Mouse (Mus musculus) cerebellum, adult 8-10 months (tissue): ENCODE data around the gene Emc7.
"Not testable (repeated sequence)": the region's sequence is repeated elsewhere in the genome, so short reads cannot be mapped to it uniquely, and the experiment has no call there.

Experiments
- DNase-seq: peaks from one replicate; pipeline ENCODE4 v3.0.0; 2022

Gene Emc7

GRCm38 (mm10) chr2:112454862-112455564 lies at the start of gene Emc7:
Gene Emc7, plus strand, starts transcription at chr2:112454997.
- peak; percentile 95 for DNase-seq

- no peak for DNase-seq
Measured at GRCm38 (mm10) chr2:112407030-112407429, 47.8 kb upstream of the Emc7 start.

DNA sequence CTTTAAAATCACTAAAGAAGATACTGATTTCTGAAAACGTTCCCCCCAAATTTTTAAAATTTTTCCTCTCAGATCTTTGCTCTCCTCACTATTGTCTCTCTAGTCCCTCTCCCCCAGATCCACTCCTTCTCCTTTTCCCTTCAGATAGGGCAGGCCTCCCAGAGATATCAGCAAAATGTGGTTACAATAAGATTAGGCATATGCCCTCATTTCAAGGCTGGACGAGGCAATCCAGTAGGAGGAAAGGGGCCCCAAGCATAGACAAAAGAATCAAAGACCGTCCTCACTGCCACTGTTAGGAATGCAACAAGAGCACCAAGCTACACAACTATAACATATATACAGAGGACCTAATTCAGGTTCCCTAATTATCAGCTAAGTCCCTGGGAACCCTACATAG lies 29.5 kb upstream of the Emc7 start:
- DNase-seq: no peak

- not testable (repeated sequence) for DNase-seq
Measured at GRCm38 (mm10) chr2:112428534-112428933, 26.3 kb upstream of the Emc7 start.

DNA sequence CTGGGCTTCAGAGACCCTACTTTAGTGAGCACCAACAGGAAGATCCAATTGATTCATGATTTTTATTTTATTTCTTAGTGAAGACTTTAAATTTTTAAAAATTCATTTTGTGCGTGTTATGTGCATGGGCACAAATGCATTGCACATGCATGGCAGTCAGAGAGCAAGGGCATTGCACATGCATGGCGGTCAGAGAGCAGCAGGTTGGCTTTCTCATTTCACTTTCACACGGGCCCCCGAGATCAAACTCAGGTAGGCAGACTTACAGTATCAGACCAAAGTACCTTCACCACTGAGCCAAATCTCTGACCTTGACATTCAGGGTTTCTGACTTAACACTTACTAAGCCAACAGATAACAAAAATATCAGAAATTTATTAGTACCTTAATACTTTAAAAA lies 25.1 kb upstream of the Emc7 start:
- no peak for DNase-seq

DNA sequence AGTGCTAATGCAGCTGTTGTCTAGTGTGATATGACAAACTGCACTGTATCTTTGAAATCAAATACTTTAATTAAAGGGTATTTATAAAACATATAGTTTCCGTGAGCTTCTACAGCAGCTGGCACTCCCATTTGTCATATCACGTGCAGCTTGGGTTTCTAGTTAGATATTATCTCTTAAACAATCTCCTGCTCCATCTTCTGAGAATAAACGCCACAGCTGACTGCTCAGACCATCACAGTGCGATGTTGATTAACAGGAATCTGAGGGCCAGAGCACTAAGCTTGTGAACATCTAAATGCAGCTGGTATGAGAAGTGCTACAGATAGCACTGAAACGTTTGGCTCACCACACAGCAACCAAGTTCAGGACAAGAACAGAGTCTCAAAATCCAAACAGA lies 24.4 kb upstream of the Emc7 start:
- no peak for DNase-seq

GRCm38 (mm10) chr2:112432523-112432922 lies 22.3 kb upstream of the Emc7 start:
- no peak for DNase-seq

DNA sequence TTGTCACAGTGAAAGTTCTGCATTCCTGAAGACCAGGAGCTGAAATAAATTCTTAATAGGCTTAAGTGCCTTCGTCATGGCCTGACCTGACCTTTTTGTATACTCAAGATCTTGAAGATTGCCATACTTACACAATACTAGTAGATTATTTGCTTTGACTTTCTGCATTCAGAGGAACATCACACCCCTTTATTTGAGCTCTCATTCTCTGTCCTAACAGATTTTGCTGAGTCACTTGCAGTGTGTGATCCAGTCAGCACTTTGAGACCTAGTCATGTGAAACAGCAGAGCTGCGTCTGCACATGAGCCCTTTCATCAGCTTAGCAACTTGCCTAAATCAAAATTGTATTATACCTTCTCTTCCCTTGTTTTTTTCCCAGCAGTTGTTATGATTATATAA lies 21.4 kb upstream of the Emc7 start:
- no peak for DNase-seq

DNA sequence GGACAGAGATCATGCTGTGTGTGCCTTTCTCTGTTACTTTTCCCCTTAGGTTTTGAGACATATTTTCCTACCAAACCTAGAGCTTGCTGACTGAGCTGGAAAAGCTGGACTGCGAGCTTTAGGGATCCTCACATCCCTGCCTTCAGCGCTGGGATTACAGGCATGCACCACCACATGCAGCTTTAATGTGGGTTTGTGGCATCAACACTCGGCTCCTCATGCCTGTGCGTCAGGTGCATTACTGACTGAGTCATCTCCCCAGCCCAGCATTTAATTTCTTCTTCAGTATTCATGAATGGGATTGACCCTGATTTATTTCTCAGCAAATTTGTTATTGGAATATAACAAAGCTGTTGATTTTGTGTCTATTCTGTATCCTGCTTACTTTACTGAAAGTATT lies 18.5 kb upstream of the Emc7 start:
- no peak for DNase-seq

GRCm38 (mm10) chr2:112437589-112437988 lies 17.2 kb upstream of the Emc7 start:
- no peak for DNase-seq

DNA sequence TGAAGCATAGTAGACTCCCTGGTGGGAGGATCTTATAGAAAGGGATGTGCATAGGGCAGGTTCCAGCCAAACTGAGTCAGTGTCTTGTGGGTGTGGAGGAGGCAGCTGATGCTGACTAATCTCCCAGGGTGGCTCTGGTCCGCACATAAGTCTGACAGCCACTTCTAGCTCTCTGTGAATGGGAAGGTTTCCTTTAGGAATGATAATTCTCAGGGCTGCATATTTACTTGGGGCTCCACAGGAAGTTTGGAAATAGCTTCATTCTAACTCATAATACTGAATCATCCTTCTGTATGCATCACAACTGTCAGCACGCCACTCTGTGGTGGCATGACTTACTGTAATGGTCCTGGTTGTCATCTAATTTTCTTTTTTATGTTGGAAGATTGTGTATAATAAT lies 11.3 kb upstream of the Emc7 start:
- DNase-seq: no peak

- DNase-seq: no peak
Measured at GRCm38 (mm10) chr2:112445511-112445910, 9.3 kb upstream of the Emc7 start.

DNA sequence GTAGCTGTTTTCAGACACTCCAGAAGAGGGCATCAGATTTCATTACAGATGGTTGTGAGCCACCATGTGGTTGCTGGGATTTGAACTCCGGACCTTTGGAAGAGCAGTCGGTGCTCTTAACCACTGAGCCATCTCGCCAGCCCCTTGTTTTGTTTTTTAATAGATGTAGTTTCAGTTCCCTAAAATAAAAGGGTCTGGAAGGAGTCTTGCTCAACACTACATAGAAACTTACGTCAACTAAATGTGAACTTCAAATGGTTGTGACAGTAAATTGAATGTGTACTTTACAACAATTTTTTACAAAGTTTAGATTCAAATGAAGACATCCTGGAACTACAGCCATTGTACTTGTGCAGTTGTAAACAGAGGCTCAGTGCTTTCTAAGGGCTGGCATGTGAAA lies 6.8 kb upstream of the Emc7 start:
- not testable (repeated sequence) for DNase-seq

- no peak for DNase-seq
Measured at GRCm38 (mm10) chr2:112448510-112449059, 6.2 kb upstream of the Emc7 start.

DNA sequence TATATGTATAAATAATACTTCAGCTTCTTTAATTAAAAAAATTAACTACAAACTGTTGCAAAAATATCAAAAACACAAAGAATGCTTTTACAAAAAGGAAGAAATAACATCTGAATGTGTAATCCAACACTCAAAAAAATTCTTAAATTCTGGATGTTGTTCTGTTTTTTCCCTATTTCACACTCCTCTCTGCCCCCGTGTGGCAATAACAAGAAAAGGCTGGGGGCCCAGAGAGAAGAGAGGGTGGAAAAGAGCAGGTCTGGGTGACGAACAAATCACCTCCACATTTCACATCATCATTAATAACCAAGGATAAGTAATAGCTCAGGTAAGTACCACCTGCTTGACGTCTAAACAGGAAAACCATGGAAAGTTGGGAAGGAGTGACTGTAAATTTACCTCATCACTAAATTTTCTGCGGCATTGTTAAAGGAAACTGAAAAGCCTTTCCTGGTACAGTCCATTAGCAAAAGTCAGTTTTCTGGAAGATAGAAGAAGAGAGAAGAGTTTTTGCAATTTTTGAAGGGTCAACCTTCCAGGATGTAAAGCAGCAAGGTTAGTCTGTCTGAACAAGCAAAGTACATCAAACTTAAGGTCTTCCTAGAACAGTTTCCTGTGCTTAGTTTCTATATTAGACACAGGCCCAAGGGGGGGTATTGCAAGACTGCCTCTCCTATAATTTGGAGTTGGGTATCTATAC lies 5.0 kb upstream of the Emc7 start:
- DNase-seq: no peak

GRCm38 (mm10) chr2:112452513-112452912 lies 2.3 kb upstream of the Emc7 start:
- not testable (repeated sequence) for DNase-seq

- no peak for DNase-seq
Measured at GRCm38 (mm10) chr2:112454125-112454861, 504 bp upstream of the Emc7 start.

GRCm38 (mm10) chr2:112460557-112460956 lies 5.8 kb downstream of the Emc7 start:
- DNase-seq: no peak

GRCm38 (mm10) chr2:112469542-112469941 lies 14.7 kb downstream of the Emc7 start:
- no peak for DNase-seq

DNA sequence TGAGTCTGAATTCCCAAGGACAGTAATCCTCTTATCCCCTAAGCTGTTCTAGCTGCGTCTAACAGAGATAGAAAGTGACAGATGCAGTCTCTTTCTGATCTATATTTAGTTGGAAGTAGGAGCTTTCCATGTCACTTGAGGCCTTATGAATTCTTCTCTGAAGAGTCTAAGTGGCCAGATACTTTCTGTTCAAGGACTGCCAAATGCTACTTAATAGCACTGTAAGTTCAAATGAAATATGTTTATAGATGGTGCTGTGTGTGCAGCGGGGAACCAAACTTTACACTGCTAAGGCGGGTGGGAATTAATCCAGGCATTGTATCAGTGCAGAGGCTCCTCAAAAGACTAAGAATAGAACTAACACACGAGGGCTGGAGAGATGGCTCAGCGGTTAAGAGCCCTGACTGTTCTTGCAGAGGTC lies 16.2 kb downstream of the Emc7 start:
- no peak for DNase-seq

- no peak for DNase-seq
Measured at GRCm38 (mm10) chr2:112472076-112472475, 17.3 kb downstream of the Emc7 start.

DNA sequence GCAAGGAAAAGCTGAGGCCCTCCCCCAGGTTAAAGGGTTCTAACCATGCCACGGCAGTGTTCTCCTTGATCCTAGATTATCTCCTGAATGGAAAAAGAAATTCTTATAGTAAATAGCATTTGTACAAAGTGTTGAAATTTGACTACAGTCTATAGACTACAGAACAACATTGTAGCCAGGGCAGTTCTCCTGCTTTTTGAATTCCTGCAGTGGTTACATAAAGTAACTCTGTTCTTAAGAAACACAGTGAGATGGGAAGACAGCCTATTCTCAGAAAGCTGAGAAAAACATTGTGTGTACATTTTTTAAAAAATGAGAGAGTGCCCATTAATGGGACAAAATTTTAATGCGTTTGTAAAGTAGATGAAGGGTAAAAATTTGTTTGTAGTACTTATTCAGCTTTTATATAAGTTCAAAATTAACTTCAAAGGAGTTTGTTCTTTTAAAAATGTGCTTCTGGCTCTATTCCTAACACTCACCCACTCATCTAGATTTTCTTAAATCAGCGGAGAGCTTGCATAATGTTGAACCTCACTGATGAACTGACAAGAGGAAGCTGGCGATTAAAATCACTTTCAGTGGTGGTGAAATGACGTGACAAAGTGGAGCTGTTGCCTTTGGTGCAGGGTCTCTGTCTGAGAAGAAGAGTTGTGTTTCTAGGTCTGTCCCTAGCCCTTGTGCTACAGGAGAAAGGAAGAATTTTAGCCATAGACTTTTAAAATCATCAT lies 20.4 kb downstream of the Emc7 start:
- no peak for DNase-seq

DNA sequence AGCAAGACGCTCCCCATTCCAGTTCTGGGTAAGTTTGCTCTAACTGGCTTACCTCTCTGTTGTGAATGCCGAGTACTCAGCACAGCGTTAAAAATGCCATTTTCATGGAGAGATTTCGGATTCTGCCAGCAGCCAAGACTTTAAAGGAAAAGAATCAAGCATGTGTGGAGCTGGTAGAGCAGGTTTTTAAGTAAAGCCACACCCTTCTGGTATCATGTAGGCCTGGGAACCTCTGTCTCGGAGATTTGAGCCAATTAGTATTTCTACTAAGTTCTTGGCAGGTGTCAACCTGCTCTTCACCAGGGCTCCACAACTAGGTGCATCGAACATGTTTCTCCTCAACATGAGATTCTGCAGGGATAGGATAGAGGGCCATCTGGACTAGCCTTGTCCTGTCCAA lies 21.8 kb downstream of the Emc7 start:
- no peak for DNase-seq
